Mouse (Mus musculus) stomach, embryonic 15.5 days (tissue): Measurements from ENCODE around the gene Smg6. TPM values are rescaled to one million over a fixed set of nuclear protein-coding genes. Genes with fewer than 3 reads are reported as not detected.

Source experiments
- ATAC-seq: fragments of 200-750 bp; cut with Nextera tagmentation; 2 replicates; pipeline ENCODE4 v1.8.0; 2017; ENCODE audit warnings: low read depth, moderate number of reproducible peaks, moderate TSS enrichment; ENCODE audit not compliant: insufficient read depth, low FRiP score
- H3K27ac ChIP-seq: fragments of 300-500 bp; sonication (generic); 2 replicates; pipeline ENCODE4 v1.5.1; 2015; ENCODE audit warnings: mild to moderate bottlenecking, inconsistent platforms
- H3K27me3 ChIP-seq: fragments of 300-500 bp; sonication (generic); replicated peaks from 2 replicates; pipeline ENCODE4 v1.6.1; 2015; ENCODE audit warnings: inconsistent platforms
- H3K36me3 ChIP-seq: fragments of 300-500 bp; sonication (generic); 2 replicates; pipeline ENCODE4 v1.6.1; 2015; ENCODE audit warnings: inconsistent platforms
- H3K4me1 ChIP-seq: fragments of 300-500 bp; sonication (generic); 2 replicates; pipeline ENCODE4 v1.6.1; 2015; ENCODE audit warnings: inconsistent platforms
- H3K4me2 ChIP-seq: fragments of 300-500 bp; sonication (generic); 2 replicates; pipeline ENCODE4 v1.6.1; 2015; ENCODE audit warnings: mild to moderate bottlenecking, inconsistent platforms
- H3K4me3 ChIP-seq: fragments of 300-500 bp; sonication (generic); replicated peaks from 2 replicates; pipeline ENCODE4 v1.5.1; 2015; ENCODE audit warnings: inconsistent platforms
- H3K9ac ChIP-seq: fragments of 300-500 bp; sonication (generic); 2 replicates; pipeline ENCODE4 v1.6.1; 2015; ENCODE audit warnings: inconsistent platforms
- H3K9me3 ChIP-seq: fragments of 300-500 bp; sonication (generic); 2 replicates; pipeline ENCODE4 v1.6.1; 2016; ENCODE audit warnings: inconsistent platforms
- WGBS: fragments of 180-500 bp; shearing (Covaris S2); methylation state at CpG from one replicate; pipeline ENCODE4 v1.1.7; 2015; 5-methylcytosine and 5-hydroxymethylcytosine counted together
- polyA plus RNA-seq: library from polyadenylated mRNA; unstranded; fragments of >200 nt; fragmentation: Nextera tagmentation; extraction: Ambion mirVana; gene quantifications from 2 replicates; pipeline ENCODE4 v1.2.1, GENCODE M21; 2015

Gene Smg6
- 14.4 and 16.3 TPM in 2 replicates for polyA plus RNA-seq

DNA sequence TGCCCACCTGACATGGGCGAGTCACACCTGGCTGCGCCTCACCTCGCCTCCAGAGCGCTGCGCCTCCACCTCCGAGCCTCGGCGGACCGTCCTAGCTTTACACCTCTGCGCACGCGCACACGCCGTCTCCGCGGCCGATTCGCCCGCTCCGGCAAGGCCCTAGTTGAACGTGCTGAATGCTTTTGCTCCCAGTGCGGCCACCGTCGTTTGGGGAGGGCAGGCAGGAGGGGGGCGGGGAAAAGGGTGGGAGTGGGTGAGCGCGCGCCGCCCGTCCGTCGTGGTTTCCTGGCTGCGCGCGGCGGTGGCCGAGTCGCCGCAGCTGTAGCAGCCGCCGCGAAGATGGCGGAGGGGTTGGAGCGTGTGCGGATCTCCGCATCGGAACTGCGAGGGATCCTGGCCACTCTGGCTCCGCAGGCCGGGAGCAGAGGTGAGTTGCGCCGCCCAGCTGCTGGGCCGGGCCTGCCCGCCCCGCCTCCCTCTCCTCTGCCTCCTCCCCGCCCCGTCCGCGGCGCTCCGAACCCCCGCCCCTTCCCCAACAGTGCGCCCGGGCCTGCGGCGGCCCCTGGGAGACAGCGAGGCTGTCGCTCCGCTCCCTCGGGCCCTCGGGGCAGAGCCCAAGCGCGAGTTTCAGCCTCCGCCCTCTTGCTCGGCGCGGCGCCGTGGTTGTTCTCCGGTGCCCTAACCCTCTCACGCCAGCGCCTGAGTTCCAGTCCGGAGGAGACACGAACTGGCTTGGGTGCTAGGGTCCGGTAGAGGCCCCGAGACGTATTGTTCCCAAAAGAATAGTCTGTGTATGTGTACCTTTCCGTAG lies at the start of gene Smg6, which contains the start of gene Srr:
Gene Smg6 (plus strand): TSS at position 247 of the 811 bp plus-strand sequence.
Gene Srr (minus strand): TSS at position 372 of the 811 bp plus-strand sequence.
- peaks cover 12% of the 10 kb centered on the region for H3K4me1 ChIP-seq
- peak; percentile 96 for ATAC-seq
- peaks cover 8% of the 10 kb centered on the region; the same call in 1 of the 2 replicates for H3K36me3 ChIP-seq
- peak within 1 kb of the TSS; percentile 100 for H3K27ac ChIP-seq
- peak within 1 kb of the TSS; percentile 64 for H3K4me2 ChIP-seq
- whole genome bisulfite sequencing: under 1% methylated on average over 78 of the region's 88 CpGs
- peak within 1 kb of the TSS; percentile 82 for H3K4me3 ChIP-seq
- H3K9ac ChIP-seq: peak within 1 kb of the TSS; percentile 90
- no peaks in the 10 kb centered on the region for H3K9me3 ChIP-seq
- H3K27me3 ChIP-seq: no peaks in the 10 kb centered on the region

DNA sequence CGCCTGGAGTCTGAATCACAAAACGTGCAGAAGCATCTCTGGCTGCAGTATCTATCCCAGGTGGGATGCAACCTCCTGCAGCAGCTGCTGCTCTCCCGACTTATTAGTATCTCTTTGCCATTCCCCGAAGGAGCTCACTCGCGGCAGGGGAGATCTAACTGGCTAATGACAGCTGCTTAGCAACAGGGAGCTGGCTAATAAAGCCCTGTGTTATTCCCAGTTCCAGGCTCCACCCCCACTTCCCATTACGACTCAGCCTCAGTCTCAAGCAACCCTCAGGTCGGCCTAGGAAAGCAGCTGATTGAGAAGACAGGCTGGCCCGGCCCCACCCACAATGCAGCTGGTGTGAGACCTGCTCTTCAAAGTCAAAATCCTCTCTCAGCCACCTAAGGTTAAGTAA lies 48.8 kb upstream of the Smg6 start:
- 4% methylated on average over 9 of the region's 9 CpGs for WGBS
- Histone ChIP-seq H3K9me3 (no peaks in the 10 kb centered on the region), H3K4me3 (no peak overlapping the region), H3K27me3 (no peaks in the 10 kb centered on the region), H3K4me1 (0 out of 2 replicates have a peak, but pooled peaks cover 8% of the 10 kb centered on the region), H3K9ac (no peak overlapping the region), H3K36me3 (no peaks in the 10 kb centered on the region), H3K4me2 (peak overlapping the region; percentile 41), H3K27ac (peak overlapping the region; percentile 54)
- ATAC-seq: peak; percentile 66; the same call in 1 of the 2 replicates

DNA sequence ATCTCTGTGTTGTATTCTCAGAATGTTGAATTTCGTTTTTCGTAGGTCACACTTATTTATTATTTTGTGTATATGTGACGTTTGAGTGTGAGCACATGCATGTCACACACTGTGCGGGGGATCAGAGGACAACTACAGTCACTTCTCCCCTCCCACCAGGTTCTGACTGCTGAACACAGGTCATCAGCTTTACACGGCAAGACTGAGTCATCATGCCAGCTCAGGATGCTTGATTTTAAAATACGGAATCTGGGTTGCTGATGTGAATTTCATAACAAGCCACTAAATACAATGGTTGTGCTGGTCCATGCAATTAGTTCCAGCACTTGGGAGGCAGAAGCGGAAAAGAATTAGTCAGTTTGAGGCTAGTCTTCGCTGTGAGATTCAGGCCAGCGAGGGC lies 44.6 kb upstream of the Smg6 start:
- ATAC-seq: no peak
- Histone ChIP-seq H3K4me1 (0 out of 2 replicates have a peak, but pooled peaks cover 12% of the 10 kb centered on the region), H3K27ac (no peak overlapping the region), H3K4me3 (no peak overlapping the region), H3K36me3 (no peaks in the 10 kb centered on the region), H3K27me3 (no peaks in the 10 kb centered on the region), H3K4me2 (no peak overlapping the region), H3K9ac (no peak overlapping the region), H3K9me3 (no peaks in the 10 kb centered on the region)
- WGBS: 87% methylated on average over 9 of the region's 9 CpGs

DNA sequence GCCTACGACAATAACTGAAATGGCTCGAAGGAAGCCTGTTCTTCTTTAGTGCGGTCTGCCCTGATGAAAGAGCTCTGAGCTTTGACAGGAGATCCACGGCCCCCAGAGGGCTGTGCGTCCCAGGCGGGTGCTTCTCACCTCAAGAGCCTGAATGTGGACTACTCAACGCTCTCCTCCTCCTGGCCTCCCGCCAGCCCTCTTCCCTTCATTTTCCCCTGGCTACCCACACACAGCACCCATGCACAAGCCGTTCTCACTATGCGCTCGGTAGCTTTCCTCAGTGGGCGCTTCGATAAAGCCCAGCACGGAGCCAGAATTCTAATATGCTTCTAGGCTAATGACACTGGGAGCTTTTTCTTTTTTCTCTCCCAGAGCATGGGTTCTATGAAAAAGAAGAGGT lies 43.6 kb upstream of the Smg6 start:
- 63% methylated on average over 14 of the region's 14 CpGs for WGBS
- Histone ChIP-seq H3K36me3 (no peaks in the 10 kb centered on the region), H3K27me3 (no peaks in the 10 kb centered on the region), H3K9ac (no peak overlapping the region), H3K4me1 (0 out of 2 replicates have a peak, but pooled peaks cover 8% of the 10 kb centered on the region), H3K27ac (no peak overlapping the region), H3K9me3 (no peaks in the 10 kb centered on the region), H3K4me3 (no peak overlapping the region), H3K4me2 (no peak overlapping the region; the same call in 1 of the 2 replicates)
- no peak for ATAC-seq

DNA sequence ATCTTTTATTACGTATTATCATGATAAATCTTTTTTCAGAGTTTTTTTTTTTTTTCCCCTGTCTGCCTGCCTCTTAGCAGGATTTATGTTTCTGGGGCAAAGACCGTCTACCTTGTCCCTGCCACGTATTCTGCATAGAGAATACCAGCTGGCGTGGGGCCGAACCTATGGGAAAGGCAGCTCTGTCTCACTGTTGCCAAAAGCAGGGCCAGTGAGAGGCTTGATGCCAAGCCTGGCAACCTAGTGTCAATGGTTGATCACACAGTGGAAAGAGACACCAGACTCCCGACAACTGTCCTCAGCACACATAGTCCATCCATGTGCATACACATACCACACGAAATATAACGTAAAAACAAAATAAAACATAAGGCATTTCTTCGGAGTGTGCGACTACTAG lies 42.5 kb upstream of the Smg6 start:
- Histone ChIP-seq H3K4me1 (0 out of 2 replicates have a peak, but pooled peaks cover 5% of the 10 kb centered on the region), H3K4me3 (no peak overlapping the region), H3K4me2 (no peak overlapping the region), H3K27ac (no peak overlapping the region), H3K36me3 (no peaks in the 10 kb centered on the region), H3K27me3 (no peaks in the 10 kb centered on the region), H3K9ac (no peak overlapping the region), H3K9me3 (no peaks in the 10 kb centered on the region)
- WGBS: 90% methylated on average over 10 of the region's 10 CpGs
- no peak for ATAC-seq

DNA sequence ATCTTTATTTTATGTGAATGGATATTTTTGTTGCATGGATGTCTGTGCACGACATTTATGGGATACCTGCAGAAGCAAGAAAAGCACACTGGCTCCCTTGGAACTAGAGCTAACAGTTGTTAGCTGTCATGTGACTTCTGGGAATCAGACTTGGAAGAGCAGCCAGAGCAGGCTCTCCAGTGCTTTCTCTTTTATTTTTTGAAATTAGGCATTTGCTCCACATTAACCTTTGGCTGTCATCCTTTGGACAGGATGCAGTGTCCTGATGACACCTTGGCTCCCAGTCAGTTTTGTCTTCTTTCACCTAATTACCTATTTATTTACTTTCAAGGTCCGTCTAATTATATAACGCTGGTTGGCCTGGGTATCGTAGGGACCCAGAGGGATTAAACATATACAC lies 31.0 kb upstream of the Smg6 start:
- Histone ChIP-seq H3K9ac (no peak overlapping the region), H3K4me3 (no peak overlapping the region), H3K27ac (no peak overlapping the region), H3K4me2 (no peak overlapping the region), H3K9me3 (no peaks in the 10 kb centered on the region), H3K36me3 (no peaks in the 10 kb centered on the region), H3K27me3 (no peaks in the 10 kb centered on the region), H3K4me1 (peaks cover 10% of the 10 kb centered on the region; the same call in 1 of the 2 replicates)
- 76% methylated on average over 4 of the region's 4 CpGs for WGBS
- ATAC-seq: no peak

DNA sequence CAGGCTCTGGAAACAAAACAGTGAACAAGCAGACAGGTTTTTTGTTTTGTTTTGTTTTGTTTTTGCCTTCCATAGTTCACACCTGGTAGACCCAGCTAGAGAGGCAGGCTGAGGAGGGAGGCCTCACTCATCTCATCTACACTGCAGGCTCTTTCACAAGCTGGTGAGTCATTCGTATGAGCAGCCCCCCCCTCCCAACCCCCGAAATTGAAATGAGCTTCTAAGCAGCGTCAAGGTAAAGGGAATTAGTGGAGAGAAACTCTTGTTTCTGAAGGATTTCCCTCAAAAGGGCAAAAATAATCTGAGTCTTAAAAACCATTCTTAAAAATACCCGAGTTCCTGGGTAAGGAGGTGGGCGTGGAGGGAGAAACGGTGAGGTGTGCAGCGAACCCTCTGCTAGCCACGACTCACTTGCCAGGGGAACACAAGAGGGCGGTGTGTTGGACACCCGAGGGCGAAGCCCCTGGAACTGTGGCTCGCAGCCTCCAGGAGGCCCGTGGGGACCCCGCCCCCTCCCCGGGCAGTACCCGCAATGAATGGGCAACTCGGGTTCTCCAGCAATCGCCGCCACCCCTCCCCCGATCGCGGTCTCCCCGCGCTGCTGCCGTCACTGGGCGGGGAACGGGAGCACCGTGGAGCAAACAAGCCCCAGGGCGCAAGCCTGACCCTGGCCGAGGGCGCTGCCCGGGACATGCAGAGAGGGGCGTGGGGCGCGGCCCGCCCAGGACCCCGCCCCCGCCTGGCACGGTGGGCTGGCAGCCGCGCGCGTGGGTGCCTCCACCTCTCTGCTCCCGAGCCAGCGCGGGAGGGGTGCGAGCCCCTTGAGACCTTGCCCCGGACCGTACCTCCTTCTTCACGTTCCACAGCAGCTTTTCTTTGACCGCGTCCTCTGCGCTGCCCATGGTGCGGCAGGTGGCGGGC lies 29.4 kb upstream of the Smg6 start:
- Histone ChIP-seq H3K9me3 (no peaks in the 10 kb centered on the region), H3K27me3 (no peaks in the 10 kb centered on the region), H3K27ac (peak overlapping the region; percentile 91), H3K4me1 (peaks cover 15% of the 10 kb centered on the region; the same call in 1 of the 2 replicates), H3K9ac (peak overlapping the region; percentile 78), H3K36me3 (peaks cover 5% of the 10 kb centered on the region; the same call in 1 of the 2 replicates), H3K4me2 (peak overlapping the region; percentile 98), H3K4me3 (peak overlapping the region; percentile 96)
- peak; percentile 61 for ATAC-seq
- 1% methylated on average over 54 of the region's 55 CpGs for WGBS

DNA sequence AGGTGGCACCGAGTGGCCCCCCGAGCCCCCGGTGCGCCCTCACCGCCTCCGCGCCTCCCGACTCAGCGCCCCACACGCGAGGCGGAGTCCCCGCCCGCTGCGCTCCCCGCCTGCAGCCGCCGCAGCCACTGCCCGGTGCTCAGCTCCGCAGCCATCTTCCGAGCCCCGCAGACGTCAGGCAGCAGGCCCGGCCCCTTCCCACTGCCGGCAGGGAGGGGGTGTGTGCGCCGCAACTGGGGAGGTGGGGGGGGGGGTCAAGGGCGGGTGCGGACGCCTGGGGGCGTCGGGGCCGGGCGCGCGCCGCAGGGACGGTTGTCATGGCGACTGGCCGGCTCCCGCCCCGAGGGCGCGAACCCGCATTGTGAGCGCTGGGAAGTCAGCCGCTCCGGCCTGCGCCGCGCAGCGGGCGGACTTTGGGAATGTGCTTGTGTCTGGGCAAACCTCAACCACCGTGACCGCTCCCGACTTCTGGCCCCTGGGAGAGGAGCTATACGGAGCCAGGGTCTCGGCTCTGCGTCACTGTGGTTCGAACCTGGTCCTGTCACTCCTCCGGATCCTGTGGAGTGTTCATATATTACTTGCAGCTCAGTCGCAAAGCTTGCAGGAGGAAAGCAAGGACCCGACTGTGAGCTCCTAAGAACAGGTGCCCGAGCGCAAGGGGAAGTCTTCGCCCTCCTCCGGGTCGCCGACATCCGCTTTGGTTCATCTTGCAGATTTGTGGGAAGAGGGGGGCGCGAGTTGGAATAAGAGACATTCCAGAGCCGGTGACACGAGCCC lies 28.5 kb upstream of the Smg6 start, which contains the start of gene Sgsm2:
Gene Sgsm2 (minus strand): TSS at position 160 of the 777 bp plus-strand sequence.
- peaks cover 15% of the 10 kb centered on the region; the same call in 1 of the 2 replicates for H3K4me1 ChIP-seq
- ATAC-seq: peak; percentile 74

DNA sequence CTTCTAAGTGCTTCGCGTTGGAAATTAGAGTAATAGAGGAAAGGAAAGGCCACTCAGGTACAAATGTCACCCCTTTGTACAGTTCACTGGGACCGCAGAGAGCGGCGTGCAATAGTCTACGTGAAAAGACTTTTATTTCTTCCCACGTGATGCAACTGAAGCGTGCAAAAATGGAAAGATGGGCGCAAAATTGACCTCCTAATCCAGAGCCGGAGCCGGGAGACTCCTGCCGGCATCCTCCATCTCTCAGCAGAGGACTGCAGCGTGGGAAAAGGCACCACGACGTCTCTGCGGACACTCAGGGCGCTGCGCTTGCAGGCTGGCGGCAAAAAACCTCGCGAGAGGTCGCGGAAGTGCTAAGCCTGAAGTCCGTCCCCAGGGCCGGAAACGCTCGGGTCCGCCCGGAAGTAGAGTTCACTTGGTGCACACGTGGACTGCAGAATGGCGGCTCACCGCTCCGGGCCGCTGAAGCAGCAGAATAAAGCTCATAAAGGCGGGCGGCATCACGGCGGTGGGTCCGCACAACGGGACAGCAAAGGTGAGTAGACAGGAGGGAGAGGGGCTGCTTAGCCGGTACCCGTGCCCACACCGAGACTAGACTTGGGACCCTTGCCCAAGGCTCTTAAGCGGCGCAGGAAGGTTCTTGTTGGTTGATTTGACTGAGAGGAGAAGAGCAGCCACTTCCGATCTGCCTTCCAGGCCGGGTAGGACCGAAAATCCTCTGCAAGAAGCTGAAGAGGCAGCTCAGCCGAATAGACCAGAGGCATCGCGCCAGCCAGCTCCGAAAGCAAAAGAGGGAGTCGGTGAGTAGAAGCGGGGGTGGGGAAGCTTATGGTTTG lies 27.7 kb upstream of the Smg6 start, which contains the start of gene Tsr1:
Gene Tsr1 (plus strand): TSS at position 394 of the 839 bp plus-strand sequence.
- H3K27me3 ChIP-seq: no peaks in the 10 kb centered on the region
- peak within 1 kb of the TSS; percentile 98 for H3K4me2 ChIP-seq
- H3K27ac ChIP-seq: peak within 1 kb of the TSS; percentile 91
- peak within 1 kb of the TSS; percentile 87 for H3K9ac ChIP-seq
- WGBS: under 1% methylated on average over 54 of the region's 54 CpGs
- H3K4me1 ChIP-seq: peaks cover 15% of the 10 kb centered on the region; the same call in 1 of the 2 replicates
- peak within 1 kb of the TSS; percentile 96 for H3K4me3 ChIP-seq
- no peaks in the 10 kb centered on the region for H3K9me3 ChIP-seq
- peaks cover 17% of the 10 kb centered on the region for H3K36me3 ChIP-seq
- ATAC-seq: peak; percentile 85

More for the DNA sequence above, 28.5 kb upstream of the Smg6 start, which contains the start of gene Sgsm2:
- under 1% methylated on average over 72 of the region's 74 CpGs for WGBS
- Histone ChIP-seq H3K9me3 (no peaks in the 10 kb centered on the region), H3K36me3 (peaks cover 12% of the 10 kb centered on the region), H3K27ac (peak within 1 kb of the TSS; percentile 91), H3K4me2 (peak within 1 kb of the TSS; percentile 98), H3K27me3 (no peaks in the 10 kb centered on the region), H3K9ac (peak within 1 kb of the TSS; percentile 78), H3K4me3 (peak within 1 kb of the TSS; percentile 96)

DNA sequence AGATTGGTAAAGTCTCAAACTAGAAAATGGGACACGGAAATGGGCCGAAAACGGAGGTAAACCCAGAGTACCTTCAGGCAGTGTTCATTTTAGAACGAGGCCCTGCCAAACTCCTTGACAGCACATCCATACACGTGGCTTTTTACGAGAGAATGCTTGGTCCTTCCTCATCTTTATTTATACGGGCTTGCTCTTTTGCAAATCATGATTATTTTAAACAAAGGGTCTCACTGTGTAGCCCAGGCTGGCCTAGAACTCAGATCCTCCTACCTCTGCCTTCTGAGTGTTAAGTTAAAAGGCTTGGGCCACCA lies 27.2 kb upstream of the Smg6 start:
- H3K9me3 ChIP-seq: no peaks in the 10 kb centered on the region
- peak overlapping the region; percentile 98 for H3K4me2 ChIP-seq
- no peaks in the 10 kb centered on the region for H3K27me3 ChIP-seq
- peaks cover 15% of the 10 kb centered on the region; the same call in 1 of the 2 replicates for H3K4me1 ChIP-seq
- peaks cover 19% of the 10 kb centered on the region for H3K36me3 ChIP-seq
- ATAC-seq: no peak
- peak overlapping the region; percentile 91 for H3K27ac ChIP-seq
- under 1% methylated on average over 7 of the region's 7 CpGs for WGBS
- peak overlapping the region; percentile 87 for H3K9ac ChIP-seq
- peak overlapping the region; percentile 96 for H3K4me3 ChIP-seq
